Mouse (Mus musculus) thymus, adult 2 months (tissue): ENCODE measurements around the gene Pgp. TPM values are rescaled to one million over a fixed set of nuclear protein-coding genes. Genes with fewer than 3 reads are reported as not detected.
A peak's percentile ranks its signal among the peaks of the same experiment; 100 is the strongest.

ENCODE experiments used
- DNase-seq: peaks from one replicate; pipeline ENCODE4 v3.0.0; 2021
- H3K27ac ChIP-seq: fragments of 200-500 bp; 2 replicates; pipeline ENCODE4 v1.5.1; 2012; ENCODE audit warnings: low read length, control low read depth; ENCODE audit not compliant: control insufficient read depth, insufficient read depth
- H3K27me3 ChIP-seq: fragments of 200-500 bp; 2 replicates; pipeline ENCODE4 v1.6.1; 2012; ENCODE audit warnings: mild to moderate bottlenecking, low read length, moderate library complexity, mixed read lengths; ENCODE audit not compliant: control insufficient read depth, insufficient read depth
- H3K36me3 ChIP-seq: fragments of 200-500 bp; 2 replicates; pipeline ENCODE4 v1.6.1; 2012; ENCODE audit warnings: mild to moderate bottlenecking, low read length, moderate library complexity; ENCODE audit not compliant: control insufficient read depth, insufficient read depth
- H3K4me1 ChIP-seq: fragments of 200-500 bp; replicated peaks from 2 replicates; pipeline ENCODE4 v1.6.1; 2012; ENCODE audit warnings: low read length; ENCODE audit not compliant: control insufficient read depth, insufficient read depth
- H3K4me3 ChIP-seq: fragments of 200-500 bp; 2 replicates; pipeline ENCODE4 v1.5.1; 2012; ENCODE audit warnings: mild to moderate bottlenecking, low read length, control low read depth, moderate library complexity; ENCODE audit not compliant: control insufficient read depth, insufficient read depth
- CTCF ChIP-seq: fragments of 200-500 bp; IDR thresholded peaks from 2 replicates; pipeline ENCODE4 v1.5.1; 2012; ENCODE audit warnings: mild to moderate bottlenecking, control low read depth, low read length, moderate library complexity, borderline replicate concordance; ENCODE audit not compliant: control insufficient read depth, poor library complexity, insufficient read depth; ENCODE audit errors: extremely low read depth
- POLR2A ChIP-seq: fragments of 200-500 bp; IDR thresholded peaks from 2 replicates; pipeline ENCODE4 v1.6.1; 2012; ENCODE audit warnings: mild to moderate bottlenecking, low read length, control low read depth, moderate library complexity; ENCODE audit not compliant: control insufficient read depth, poor library complexity, insufficient read depth; ENCODE audit errors: extremely low read depth
- WGBS: fragments of 180-500 bp; shearing (Covaris S2); methylation state at CpG from one replicate; pipeline ENCODE4 v1.1.7; 2018; 5-methylcytosine and 5-hydroxymethylcytosine counted together
- polyA plus RNA-seq: library from polyadenylated mRNA; depleted of rRNA; stranded (reverse); fragments of >200 nt; gene quantifications from 2 replicates; pipeline ENCODE4 v1.2.3, GENCODE M21; 2012

Gene Pgp
- polyA plus RNA-seq, 1 experiment, result 58.8 TPM

DNA sequence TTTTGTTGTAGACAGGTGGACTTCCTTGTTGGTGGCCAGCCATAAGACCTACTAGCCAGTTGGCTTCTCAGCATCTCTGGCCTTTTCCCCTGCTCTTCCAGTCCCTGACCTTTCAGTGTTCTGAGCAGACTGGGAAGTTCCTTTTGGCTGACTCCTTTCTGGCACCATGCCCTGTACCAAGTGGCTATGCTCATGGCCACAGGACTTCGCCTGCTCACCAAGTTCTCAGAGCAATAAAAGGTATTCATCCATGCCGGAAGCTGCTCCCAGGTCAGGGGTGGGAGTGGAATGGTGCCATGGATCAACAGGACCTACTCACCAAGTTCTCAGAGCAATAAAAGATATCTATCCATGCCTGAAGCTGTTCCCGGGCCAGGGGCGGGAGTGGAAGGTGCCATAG, 2.3 kb downstream of the Pgp start:
- Histone ChIP-seq H3K4me3 (no peak overlapping the region), H3K27me3 (no peaks in the 10 kb centered on the region), H3K36me3 (peaks cover 22% of the 10 kb centered on the region), H3K4me1 (peaks cover 19% of the 10 kb centered on the region), H3K27ac (no peak overlapping the region)
- TF ChIP-seq POLR2A (no peak), CTCF (no peak)
- 92% methylated on average over 4 of the region's 4 CpGs for WGBS
- DNase-seq, result no peak

DNA sequence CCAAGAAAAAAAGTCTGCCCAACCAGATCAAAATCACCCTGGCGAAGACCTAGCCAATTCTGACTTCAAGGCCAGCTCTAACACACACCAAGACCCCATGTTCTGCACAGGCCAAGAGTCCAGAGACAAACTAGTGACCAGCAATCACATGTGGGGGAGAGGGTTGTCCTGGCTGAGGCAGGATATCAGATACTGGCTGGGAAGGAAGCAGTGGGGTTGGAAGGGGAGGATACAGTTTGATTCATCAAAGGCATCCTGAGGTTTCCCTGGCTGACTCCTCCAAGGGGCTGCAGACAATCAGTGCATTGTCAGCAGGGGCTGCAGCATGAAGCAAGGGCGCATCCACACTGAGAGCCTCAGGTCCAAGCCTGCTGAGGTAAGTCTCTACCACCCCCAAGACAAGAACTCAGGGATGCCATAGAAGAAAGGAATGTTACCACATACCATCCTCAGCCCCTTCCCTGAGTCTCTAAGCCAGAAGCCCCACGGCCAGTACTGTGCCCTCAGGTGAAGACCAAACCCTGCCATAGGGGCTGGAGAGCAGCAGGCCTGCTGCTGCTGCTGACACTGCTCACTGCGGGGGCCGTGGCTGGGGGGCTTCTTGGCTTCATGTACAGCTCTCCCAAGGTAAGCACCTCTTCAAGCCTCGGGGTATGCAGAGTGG, 3.6 kb downstream of the Pgp start, which contains the start of gene Bricd5:
Gene Bricd5, plus strand, starts transcription at position 273 of the 664 bp plus-strand sequence.
- no peaks in the 10 kb centered on the region for H3K27me3 ChIP-seq
- no peak within 1 kb of the TSS for H3K27ac ChIP-seq
- peaks cover 27% of the 10 kb centered on the region for H3K4me1 ChIP-seq
- H3K4me3 ChIP-seq, result no peak within 1 kb of the TSS
- no peak for DNase-seq
- H3K36me3 ChIP-seq, result peaks cover 22% of the 10 kb centered on the region
- TF ChIP-seq CTCF (no peak), POLR2A (no peak)
- 96% methylated on average over 6 of the region's 6 CpGs for WGBS

DNA sequence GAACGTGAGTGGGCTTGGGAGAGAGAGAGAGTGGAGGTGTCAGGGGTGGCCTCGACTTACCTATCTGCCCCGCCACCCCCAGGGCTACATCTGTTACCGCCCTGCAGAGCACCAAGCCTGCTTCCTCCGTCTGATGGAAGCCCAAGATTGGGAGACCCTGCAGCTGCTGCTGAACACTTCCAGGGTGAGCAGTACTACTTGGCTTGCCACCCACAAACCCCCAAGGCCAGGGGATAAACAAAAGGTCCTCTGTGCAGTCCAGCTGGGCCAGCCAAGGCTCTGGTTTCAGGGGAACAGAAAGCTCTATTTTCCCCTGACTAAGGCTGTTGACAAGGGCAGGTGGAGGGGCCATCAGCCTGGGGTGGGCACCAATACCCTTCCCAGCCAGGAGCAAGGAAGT, 4.4 kb downstream of the Pgp start:
- peaks cover 22% of the 10 kb centered on the region for H3K36me3 ChIP-seq
- no peak overlapping the region for H3K27ac ChIP-seq
- DNase-seq, result no peak
- no peaks in the 10 kb centered on the region for H3K27me3 ChIP-seq
- H3K4me3 ChIP-seq, result no peak overlapping the region
- H3K4me1 ChIP-seq, result peaks cover 27% of the 10 kb centered on the region
- 96% methylated on average over 5 of the region's 5 CpGs for WGBS
- TF ChIP-seq POLR2A (no peak), CTCF (no peak)

DNA sequence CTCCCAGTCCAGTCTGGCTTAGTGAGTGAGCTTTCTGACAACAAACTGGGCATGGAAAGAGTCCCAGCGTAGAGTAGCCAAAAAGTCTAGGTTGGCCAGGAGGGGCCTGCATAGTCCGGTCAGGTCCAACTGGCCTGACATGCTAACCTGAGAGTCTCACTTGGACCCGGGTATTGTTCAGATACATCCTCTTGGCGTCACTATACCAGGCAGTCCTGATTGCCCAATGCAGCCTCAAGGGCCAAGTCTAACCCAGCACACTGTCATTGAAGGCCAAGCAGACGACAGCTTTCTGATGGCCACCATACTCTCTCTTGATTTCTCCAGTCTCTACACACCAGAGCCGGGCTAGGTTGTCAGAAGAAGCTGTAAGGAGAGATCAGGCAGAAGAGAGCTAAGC, 5.4 kb downstream of the Pgp start:
- Histone ChIP-seq H3K4me3 (no peak overlapping the region), H3K27me3 (no peaks in the 10 kb centered on the region), H3K27ac (no peak overlapping the region), H3K4me1 (peaks cover 27% of the 10 kb centered on the region), H3K36me3 (peaks cover 22% of the 10 kb centered on the region)
- TF ChIP-seq CTCF (no peak), POLR2A (no peak)
- no peak for DNase-seq
- 94% methylated on average over 6 of the region's 6 CpGs for WGBS

DNA sequence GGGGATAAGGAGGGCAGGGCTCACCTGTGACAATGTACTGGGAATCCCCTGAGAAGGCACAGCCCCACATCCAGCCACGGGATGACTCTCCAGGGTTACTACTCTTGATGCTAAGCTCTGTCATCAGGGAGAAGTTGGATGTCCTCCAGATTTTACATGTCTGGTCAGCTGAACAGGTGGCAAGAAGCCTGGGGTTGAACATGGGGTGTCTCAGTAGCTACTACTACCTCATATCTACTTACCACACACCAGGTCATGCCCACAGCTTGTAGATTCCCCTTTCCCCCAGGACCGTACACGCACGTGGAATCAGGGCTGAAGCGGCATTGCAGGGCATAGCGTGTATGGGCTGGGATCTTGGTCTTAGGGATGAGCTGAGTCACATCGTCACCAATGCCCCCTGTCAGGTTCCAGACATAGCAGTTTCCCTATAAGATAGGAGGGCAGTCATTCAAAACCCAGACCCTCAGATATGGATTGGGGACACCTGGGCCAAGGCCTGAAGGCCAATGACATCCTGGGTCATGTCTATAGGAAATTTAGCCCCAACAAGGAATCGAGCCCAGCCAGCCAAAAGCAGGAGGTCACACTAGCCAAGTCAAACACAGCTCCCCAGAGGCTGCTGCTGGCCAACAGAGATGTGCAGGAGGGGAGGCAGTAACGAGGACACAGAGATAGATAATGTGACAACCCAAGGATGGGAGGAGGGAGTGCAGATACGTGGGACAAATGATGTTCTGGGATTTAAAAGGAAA, 6.0 kb downstream of the Pgp start:
- WGBS, result 92% methylated on average over 10 of the region's 10 CpGs
- Histone ChIP-seq H3K36me3 (peaks cover 22% of the 10 kb centered on the region), H3K27ac (no peak overlapping the region), H3K27me3 (no peaks in the 10 kb centered on the region), H3K4me1 (peaks cover 20% of the 10 kb centered on the region), H3K4me3 (no peak overlapping the region)
- no peak for TF ChIP-seq CTCF
- no peak for TF ChIP-seq POLR2A
- no peak for DNase-seq

DNA sequence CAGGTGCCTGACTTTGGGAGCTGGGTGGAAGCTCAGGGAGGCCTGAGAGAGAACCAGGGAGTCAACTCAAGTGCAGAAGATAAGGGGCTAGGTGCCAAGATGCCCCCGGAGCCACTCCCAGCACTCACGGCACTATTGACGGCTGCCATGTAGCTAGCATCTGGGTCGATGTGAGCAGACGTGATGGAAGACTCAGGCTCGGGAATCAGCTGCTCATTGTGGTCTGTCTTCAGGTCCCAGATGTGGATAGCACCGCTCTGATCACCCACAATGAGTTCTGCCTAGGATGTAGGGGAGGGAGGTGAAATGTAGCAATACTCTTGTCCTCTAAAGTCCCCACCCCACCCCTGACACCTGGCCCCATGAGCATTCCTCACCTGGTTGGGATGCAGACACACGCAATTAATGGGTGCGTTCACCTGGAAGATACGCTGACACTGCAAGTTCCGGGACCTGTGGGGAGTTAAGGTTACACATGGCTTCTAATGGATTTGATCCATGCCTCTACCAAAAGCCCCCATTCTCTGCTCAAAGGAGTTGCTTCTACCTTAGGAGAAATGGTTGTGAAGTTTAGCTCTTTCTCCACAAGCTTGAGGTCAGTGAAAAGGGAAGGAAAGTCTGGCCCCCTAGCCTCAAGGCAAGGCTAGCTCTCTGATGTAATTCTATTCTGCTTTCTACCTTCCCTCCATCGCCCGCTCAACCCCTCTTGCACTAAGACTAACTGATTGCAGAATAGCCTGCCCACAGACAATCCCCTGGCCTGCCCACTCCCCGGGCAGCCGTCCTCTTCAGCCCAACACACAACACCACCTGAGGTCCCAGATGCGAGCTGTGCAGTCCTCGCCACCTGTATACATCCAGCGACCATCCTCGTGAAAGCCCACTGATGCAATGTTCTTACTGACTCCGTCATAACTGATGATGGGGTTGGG, 7.1 kb downstream of the Pgp start:
- no peak overlapping the region for H3K27ac ChIP-seq
- H3K4me3 ChIP-seq, result no peak overlapping the region
- 97% methylated on average over 20 of the region's 20 CpGs for WGBS
- H3K4me1 ChIP-seq, result peaks cover 13% of the 10 kb centered on the region
- no peaks in the 10 kb centered on the region for H3K27me3 ChIP-seq
- DNase-seq, result no peak
- no peak for TF ChIP-seq POLR2A
- no peak for TF ChIP-seq CTCF
- peaks cover 22% of the 10 kb centered on the region for H3K36me3 ChIP-seq

DNA sequence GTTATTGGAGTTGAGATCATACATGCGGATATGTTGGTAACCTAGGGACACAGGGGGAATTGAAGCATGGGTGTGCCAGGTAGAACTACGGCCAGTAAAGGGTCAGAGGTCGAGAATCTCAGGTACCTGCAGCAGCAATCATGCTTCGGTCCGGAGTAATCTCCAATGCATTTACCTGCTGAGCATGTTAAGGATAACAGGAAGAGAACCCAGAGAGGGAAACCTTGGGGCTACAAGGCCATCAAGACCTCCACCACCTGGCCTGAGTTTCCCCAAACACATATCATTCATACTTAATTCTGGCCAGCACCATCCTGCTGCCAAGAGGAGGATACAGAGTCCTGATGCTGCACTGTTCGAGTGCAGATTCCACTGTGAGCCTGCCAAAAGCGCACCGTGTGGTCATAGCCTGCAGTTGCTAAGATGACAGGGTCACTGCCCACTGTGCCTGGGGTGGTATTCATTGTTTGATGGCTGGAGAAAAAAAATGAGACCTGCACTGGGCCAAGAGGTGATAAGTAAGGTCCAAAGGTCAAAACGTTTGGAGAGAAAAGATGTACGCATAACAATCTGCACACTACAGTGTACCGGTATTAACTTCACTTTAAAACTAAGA, 7.9 kb downstream of the Pgp start:
- DNase-seq, result no peak
- Histone ChIP-seq H3K4me1 (peaks cover 8% of the 10 kb centered on the region), H3K4me3 (0 out of 2 replicates have a peak overlapping the region, but pooled peaks have one; percentile 95), H3K36me3 (peaks cover 22% of the 10 kb centered on the region), H3K27me3 (no peaks in the 10 kb centered on the region), H3K27ac (no peak overlapping the region)
- TF ChIP-seq CTCF, result no peak
- no peak for TF ChIP-seq POLR2A
- 63% methylated on average over 11 of the region's 11 CpGs for WGBS
